Mouse (Mus musculus): Measurements from ENCODE around the gene Wdr24.
"Not testable (repeated sequence)": the region's sequence is repeated elsewhere in the genome, so short reads cannot be mapped to it uniquely, and the experiment has no call there.

Wdr24 gene

GRCm38 (mm10) chr17:25861704-25862612 is 38.5 kb downstream of the Wdr24 start:
- DNase-seq, result no peak

- DNase-seq, result no peak
Measured at GRCm38 (mm10) chr17:25863681-25864080, 40.3 kb downstream of the Wdr24 start.

GRCm38 (mm10) chr17:25864311-25864710 is 40.9 kb downstream of the Wdr24 start:
- no peak for DNase-seq

- no peak for DNase-seq
Measured at GRCm38 (mm10) chr17:25865288-25865687, 41.9 kb downstream of the Wdr24 start.

GRCm38 (mm10) chr17:25866172-25866571 is 42.7 kb downstream of the Wdr24 start:
- DNase-seq, result no peak

GRCm38 (mm10) chr17:25867509-25867835 is 44.0 kb downstream of the Wdr24 start:
- DNase-seq, result no peak

- peak; percentile 44 for DNase-seq
Measured at GRCm38 (mm10) chr17:25867836-25868600, 44.6 kb downstream of the Wdr24 start.

- peak; percentile 70 for DNase-seq
Measured at GRCm38 (mm10) chr17:25868601-25869191, 45.3 kb downstream of the Wdr24 start, which contains the start of gene Mcrip2. Gene Mcrip2, minus strand, starts transcription at chr17:25868764.

- no peak for DNase-seq
Measured at GRCm38 (mm10) chr17:25869498-25869897, 46.1 kb downstream of the Wdr24 start.

- DNase-seq, result no peak
Measured at GRCm38 (mm10) chr17:25869954-25870353, 46.5 kb downstream of the Wdr24 start.

- not testable (repeated sequence) for DNase-seq
Measured at GRCm38 (mm10) chr17:25871566-25871965, 48.1 kb downstream of the Wdr24 start.

- no peak for DNase-seq
Measured at GRCm38 (mm10) chr17:25872676-25873075, 49.2 kb downstream of the Wdr24 start.

GRCm38 (mm10) chr17:25873405-25874147 is 50.1 kb downstream of the Wdr24 start:
- no peak for DNase-seq

- no peak for DNase-seq
Measured at GRCm38 (mm10) chr17:25874148-25874720, 50.8 kb downstream of the Wdr24 start.

- peak; percentile 99 for DNase-seq
Measured at GRCm38 (mm10) chr17:25874721-25875170, 51.3 kb downstream of the Wdr24 start, which contains the start of gene Mettl26. Gene Mettl26, plus strand, starts transcription at chr17:25875074.

- peak; percentile 88 for DNase-seq
Measured at GRCm38 (mm10) chr17:25875171-25876136, 52.0 kb downstream of the Wdr24 start.

- DNase-seq, result no peak
Measured at GRCm38 (mm10) chr17:25876347-25876915, 53.0 kb downstream of the Wdr24 start.

- DNase-seq, result no peak
Measured at GRCm38 (mm10) chr17:25877025-25877424, 53.6 kb downstream of the Wdr24 start.

- DNase-seq, result peak; percentile 34
Measured at GRCm38 (mm10) chr17:25877741-25878610, 54.5 kb downstream of the Wdr24 start.

All from right cerebral cortex, postnatal 4 days (tissue).